Mouse (Mus musculus): Measurements from ENCODE around the gene Olfr67. TPM values are rescaled to one million over a fixed set of nuclear protein-coding genes. Genes with fewer than 3 reads are reported as not detected.
"Not testable (repeated sequence)": the region's sequence is repeated elsewhere in the genome, so short reads cannot be mapped to it uniquely, and the experiment has no call there.

Gene Olfr67
- polyA plus RNA-seq (2015; fragmentation: Nextera tagmentation; extraction: Ambion mirVana) = not detected in 2 replicates

DNA sequence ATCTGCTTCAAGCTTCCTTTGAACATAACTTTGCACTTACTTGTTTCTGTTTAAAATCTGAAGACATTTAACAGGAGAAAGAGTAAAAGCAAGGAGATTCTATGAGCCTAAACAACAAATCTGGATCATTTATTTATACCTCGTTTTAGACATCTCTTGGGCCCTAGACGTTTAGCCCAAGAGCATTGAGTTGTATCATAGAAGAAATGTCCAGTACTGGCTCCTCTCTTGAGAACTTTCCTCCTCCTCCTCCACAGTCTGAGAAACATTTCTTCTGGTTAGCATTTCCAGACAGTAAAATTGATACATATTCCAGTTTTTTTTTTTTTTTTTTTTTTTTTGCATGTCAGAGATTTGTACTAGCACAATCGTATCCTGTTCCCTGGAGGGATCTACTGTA is at the start of gene Olfr67:
Olfr67 (minus strand) TSS at position 101 of the 400 bp plus-strand sequence.
- no peak within 1 kb of the TSS for H3K9ac ChIP-seq (ENCODE audit: low read depth, low read length)
- H3K36me3 ChIP-seq (ENCODE audit: control insufficient read depth, insufficient read depth, low read length) = no peaks in the 10 kb centered on the region
- no peaks in the 10 kb centered on the region for H3K4me1 ChIP-seq (ENCODE audit: control insufficient read depth, insufficient read depth, low read depth, low read length)
- no peak within 1 kb of the TSS for H3K4me3 ChIP-seq (ENCODE audit: low read length)
- no peaks in the 10 kb centered on the region for H3K9me3 ChIP-seq (ENCODE audit: control insufficient read depth, low read length)
- WGBS = 80% methylated on average over 3 of the region's 3 CpGs
- ATAC-seq = no peak
- no peak within 1 kb of the TSS for H3K4me2 ChIP-seq (ENCODE audit: low read length)
- H3K27me3 ChIP-seq (replicated peaks; ENCODE audit: control insufficient read depth, insufficient read depth, low read length) = no peaks in the 10 kb centered on the region
- no peak within 1 kb of the TSS for H3K27ac ChIP-seq (ENCODE audit: low read depth, low read length)

DNA sequence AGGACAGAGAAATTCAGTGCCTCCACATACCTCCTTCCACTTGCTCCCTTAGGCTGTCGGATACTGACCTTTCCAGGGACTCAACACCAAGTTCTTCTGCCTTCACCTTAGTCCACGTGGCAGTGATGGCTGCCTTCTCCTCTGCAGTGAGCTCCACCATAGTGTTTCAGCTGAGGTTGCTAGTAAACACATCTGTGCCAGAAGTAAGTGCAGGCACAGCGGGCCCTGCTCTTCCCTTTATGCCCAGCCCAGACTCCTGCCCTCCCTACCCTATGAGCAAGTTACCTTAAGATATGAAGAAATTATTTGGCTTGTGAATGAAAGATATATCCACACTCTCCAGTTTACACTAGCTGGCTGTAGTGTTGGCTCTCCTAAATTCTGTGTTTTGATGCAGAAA is 48.6 kb upstream of the Olfr67 start, which contains the start of gene Hbb-bh2:
Hbb-bh2 (minus strand) TSS at position 253 of the 400 bp plus-strand sequence.
- Histone ChIP-seq H3K27ac (ENCODE audit: low read depth, low read length) (no peak within 1 kb of the TSS), H3K9ac (ENCODE audit: low read depth, low read length) (no peak within 1 kb of the TSS), H3K4me3 (ENCODE audit: low read length) (no peak within 1 kb of the TSS), H3K27me3 (replicated peaks; ENCODE audit: control insufficient read depth, insufficient read depth, low read length) (no peaks in the 10 kb centered on the region), H3K4me1 (ENCODE audit: control insufficient read depth, insufficient read depth, low read depth, low read length) (no peaks in the 10 kb centered on the region), H3K9me3 (ENCODE audit: control insufficient read depth, low read length) (no peaks in the 10 kb centered on the region), H3K36me3 (ENCODE audit: control insufficient read depth, insufficient read depth, low read length) (no peaks in the 10 kb centered on the region), H3K4me2 (ENCODE audit: low read length) (no peak within 1 kb of the TSS)
- no peak for ATAC-seq
- 65% methylated on average over 3 of the region's 3 CpGs for WGBS

DNA sequence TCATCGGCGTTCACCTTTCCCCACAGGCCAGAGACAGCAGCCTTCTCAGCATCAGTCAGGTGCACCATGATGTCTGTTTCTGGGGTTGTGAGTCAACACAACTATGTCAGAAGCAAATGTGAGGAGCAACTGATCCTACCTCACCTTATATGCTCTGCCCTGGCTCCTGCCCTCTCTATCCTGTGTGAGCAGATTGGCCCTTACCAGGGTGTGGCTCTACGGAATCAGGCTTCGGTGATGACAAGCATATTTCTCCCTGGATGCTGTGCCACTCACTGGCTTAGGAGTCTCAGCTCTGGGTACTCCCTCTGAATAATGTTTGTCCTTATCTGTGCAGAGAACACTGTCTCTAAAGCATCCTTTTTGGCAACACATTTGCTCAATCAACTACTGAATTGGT is 36.2 kb upstream of the Olfr67 start, which contains the start of gene Hbb-bs:
Hbb-bs (minus strand) TSS at position 289 of the 400 bp plus-strand sequence.
- Histone ChIP-seq H3K4me3 (ENCODE audit: low read length) (no peak within 1 kb of the TSS), H3K9me3 (ENCODE audit: control insufficient read depth, low read length) (no peaks in the 10 kb centered on the region), H3K4me2 (ENCODE audit: low read length) (no peak within 1 kb of the TSS), H3K36me3 (ENCODE audit: control insufficient read depth, insufficient read depth, low read length) (no peaks in the 10 kb centered on the region), H3K4me1 (ENCODE audit: control insufficient read depth, insufficient read depth, low read depth, low read length) (no peaks in the 10 kb centered on the region), H3K9ac (ENCODE audit: low read depth, low read length) (no peak within 1 kb of the TSS), H3K27me3 (replicated peaks; ENCODE audit: control insufficient read depth, insufficient read depth, low read length) (no peaks in the 10 kb centered on the region), H3K27ac (ENCODE audit: low read depth, low read length) (no peak within 1 kb of the TSS)
- 88% methylated on average over 4 of the region's 4 CpGs for WGBS
- ATAC-seq = no peak

DNA sequence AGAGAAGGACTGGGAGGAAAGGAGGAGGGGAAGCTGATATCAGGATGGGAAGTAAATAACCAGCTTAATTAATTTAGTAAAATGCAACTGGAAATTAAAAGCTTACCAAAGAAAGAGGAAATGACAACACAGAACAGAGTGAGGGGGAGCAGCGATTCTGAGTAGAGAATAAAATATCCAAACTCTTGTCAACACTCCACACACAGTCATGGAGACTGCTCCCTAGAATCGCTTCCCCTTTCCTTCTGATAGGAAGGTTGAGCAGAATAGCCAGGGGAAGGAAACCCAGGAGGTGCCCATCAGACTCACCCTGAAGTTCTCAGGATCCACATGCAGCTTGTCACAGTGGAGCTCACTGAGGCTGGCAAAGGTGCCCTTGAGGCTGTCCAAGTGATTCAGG is 35.5 kb upstream of the Olfr67 start:
- not testable (repeated sequence) for H3K9ac ChIP-seq (ENCODE audit: low read depth, low read length); H3K27ac ChIP-seq (ENCODE audit: low read depth, low read length); H3K27me3 ChIP-seq (replicated peaks; ENCODE audit: control insufficient read depth, insufficient read depth, low read length); H3K36me3 ChIP-seq (ENCODE audit: control insufficient read depth, insufficient read depth, low read length); H3K9me3 ChIP-seq (ENCODE audit: control insufficient read depth, low read length); H3K4me2 ChIP-seq (ENCODE audit: low read length); ATAC-seq; H3K4me1 ChIP-seq (ENCODE audit: control insufficient read depth, insufficient read depth, low read depth, low read length); H3K4me3 ChIP-seq (ENCODE audit: low read length)
- no CpG with 5 or more reads among the region's 2 CpGs for WGBS

DNA sequence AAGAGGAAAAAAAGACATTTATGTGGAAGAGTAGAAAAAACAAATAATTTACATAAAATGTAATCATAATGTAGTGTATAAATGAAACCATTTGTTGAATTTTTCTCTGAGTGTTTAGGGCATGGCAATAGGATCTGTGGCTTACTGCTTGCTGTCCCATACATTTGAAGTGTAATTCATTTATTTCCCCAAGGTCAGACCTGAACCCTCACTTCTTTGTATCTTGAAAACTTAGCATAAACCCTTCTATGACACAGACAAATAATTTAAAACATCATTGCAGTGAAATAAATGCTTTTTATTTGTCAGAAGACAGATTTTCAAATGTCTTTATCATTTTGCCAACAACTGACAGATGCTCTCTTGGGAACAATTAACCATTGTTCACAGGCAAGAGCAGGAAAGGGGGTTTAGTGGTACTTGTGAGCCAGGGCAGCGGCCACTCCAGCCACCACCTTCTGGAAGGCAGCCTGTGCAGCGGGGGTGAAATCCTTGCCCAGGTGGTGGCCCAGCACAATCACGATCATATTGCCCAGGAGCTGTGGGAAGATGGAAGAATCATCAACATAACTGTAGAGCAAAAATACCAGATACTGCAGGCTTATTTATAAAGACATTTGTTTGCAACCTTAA is 34.8 kb upstream of the Olfr67 start:
- WGBS = 49% methylated on average over 3 of the region's 3 CpGs

DNA sequence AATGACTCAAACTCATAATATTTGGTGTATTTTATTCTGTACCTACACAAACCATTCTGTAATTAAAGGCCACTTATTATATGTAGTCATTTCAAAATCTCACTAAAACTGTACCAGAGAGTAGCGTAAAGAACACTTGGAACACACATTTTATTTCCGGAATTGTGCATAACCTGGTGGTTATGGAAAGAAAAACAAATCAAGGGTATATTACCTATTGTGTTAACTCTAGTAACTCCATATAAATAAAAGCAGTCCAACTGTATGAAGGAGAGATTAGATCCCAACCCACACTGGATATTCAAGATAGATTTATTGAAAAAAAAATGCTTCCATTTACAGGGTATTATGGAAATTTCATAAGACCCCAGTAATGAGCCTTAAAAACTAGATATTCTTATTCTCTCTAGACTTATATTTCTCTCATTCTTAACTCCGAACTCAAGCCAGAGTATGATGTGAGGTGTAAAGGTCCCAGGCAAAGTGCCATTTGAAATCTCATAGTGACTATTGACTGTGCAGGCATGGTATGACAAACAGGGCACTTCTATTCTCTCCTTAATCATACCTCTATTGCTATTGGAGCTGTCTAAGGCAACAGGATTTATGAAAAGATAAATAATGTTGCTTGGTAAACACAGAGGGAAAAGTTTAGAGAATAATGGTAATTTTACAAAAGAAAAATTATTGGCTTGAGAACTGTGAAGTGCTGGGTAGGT is 34.1 kb upstream of the Olfr67 start:
- H3K27me3 ChIP-seq (replicated peaks; ENCODE audit: control insufficient read depth, insufficient read depth, low read length) = no peaks in the 10 kb centered on the region
- ATAC-seq = no peak
- WGBS = 89% methylated on average over 3 of the region's 3 CpGs
- no peak overlapping the region for H3K4me2 ChIP-seq (ENCODE audit: low read length)
- no peak overlapping the region for H3K27ac ChIP-seq (ENCODE audit: low read depth, low read length)
- no peaks in the 10 kb centered on the region for H3K9me3 ChIP-seq (ENCODE audit: control insufficient read depth, low read length)
- no peaks in the 10 kb centered on the region for H3K36me3 ChIP-seq (ENCODE audit: control insufficient read depth, insufficient read depth, low read length)
- no peak overlapping the region for H3K9ac ChIP-seq (ENCODE audit: low read depth, low read length)
- H3K4me1 ChIP-seq (ENCODE audit: control insufficient read depth, insufficient read depth, low read depth, low read length) = no peaks in the 10 kb centered on the region
- H3K4me3 ChIP-seq (ENCODE audit: low read length) = no peak overlapping the region

More for the DNA sequence above, 34.8 kb upstream of the Olfr67 start:
- Histone ChIP-seq H3K9ac (ENCODE audit: low read depth, low read length) (no peak overlapping the region), H3K27ac (ENCODE audit: low read depth, low read length) (no peak overlapping the region), H3K9me3 (ENCODE audit: control insufficient read depth, low read length) (no peaks in the 10 kb centered on the region), H3K4me1 (ENCODE audit: control insufficient read depth, insufficient read depth, low read depth, low read length) (no peaks in the 10 kb centered on the region), H3K27me3 (replicated peaks; ENCODE audit: control insufficient read depth, insufficient read depth, low read length) (no peaks in the 10 kb centered on the region), H3K36me3 (ENCODE audit: control insufficient read depth, insufficient read depth, low read length) (no peaks in the 10 kb centered on the region), H3K4me2 (ENCODE audit: low read length) (no peak overlapping the region), H3K4me3 (ENCODE audit: low read length) (no peak overlapping the region)
- no peak for ATAC-seq

DNA sequence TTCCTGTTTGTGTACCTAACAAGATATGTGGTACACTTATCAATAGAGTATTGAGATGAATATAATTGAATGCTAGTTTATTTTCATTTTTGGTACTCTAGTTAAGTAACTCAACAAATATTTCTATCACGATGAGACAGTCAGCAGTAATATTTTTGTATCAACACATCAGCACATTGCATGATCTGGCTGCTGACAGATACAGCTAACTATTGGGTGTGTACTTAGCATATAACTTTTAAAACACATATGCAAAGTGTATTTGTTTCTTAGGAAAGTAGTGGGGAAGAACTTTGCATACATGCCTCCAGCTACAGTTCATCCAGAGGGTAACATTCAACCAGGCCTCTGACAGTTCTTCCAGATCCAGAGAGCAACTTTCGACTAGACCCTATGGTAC is 33.0 kb upstream of the Olfr67 start:
- no peak for ATAC-seq
- no peak overlapping the region for H3K27ac ChIP-seq (ENCODE audit: low read depth, low read length)
- H3K4me3 ChIP-seq (ENCODE audit: low read length) = no peak overlapping the region
- H3K4me2 ChIP-seq (ENCODE audit: low read length) = no peak overlapping the region
- no peaks in the 10 kb centered on the region for H3K4me1 ChIP-seq (ENCODE audit: control insufficient read depth, insufficient read depth, low read depth, low read length)
- 83% methylated on average over 2 of the region's 2 CpGs for WGBS
- no peaks in the 10 kb centered on the region for H3K27me3 ChIP-seq (replicated peaks; ENCODE audit: control insufficient read depth, insufficient read depth, low read length)
- no peaks in the 10 kb centered on the region for H3K36me3 ChIP-seq (ENCODE audit: control insufficient read depth, insufficient read depth, low read length)
- no peaks in the 10 kb centered on the region for H3K9me3 ChIP-seq (ENCODE audit: control insufficient read depth, low read length)
- H3K9ac ChIP-seq (ENCODE audit: low read depth, low read length) = no peak overlapping the region

DNA sequence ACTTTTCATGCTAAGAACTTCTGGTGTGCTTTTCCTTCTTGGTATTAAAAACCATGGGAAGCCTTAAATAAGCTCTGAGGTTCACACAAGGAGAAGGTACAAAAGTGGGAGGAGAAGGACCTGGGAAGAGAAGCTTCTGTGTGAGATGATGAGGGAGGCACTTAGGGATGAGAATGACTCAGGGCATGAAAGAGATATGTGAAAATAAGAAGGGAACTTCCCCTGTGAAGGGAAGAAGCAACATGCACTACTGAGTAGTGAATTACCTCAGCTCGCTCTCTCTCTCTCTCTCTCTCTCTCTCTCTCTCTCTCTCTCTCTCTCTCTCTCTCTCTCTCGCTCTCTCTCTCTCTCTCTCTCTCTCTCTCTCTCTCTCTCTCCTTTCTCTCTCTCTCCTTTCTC is 23.5 kb upstream of the Olfr67 start:
- not testable (repeated sequence) for H3K4me3 ChIP-seq (ENCODE audit: low read length); H3K27me3 ChIP-seq (replicated peaks; ENCODE audit: control insufficient read depth, insufficient read depth, low read length); H3K27ac ChIP-seq (ENCODE audit: low read depth, low read length); H3K36me3 ChIP-seq (ENCODE audit: control insufficient read depth, insufficient read depth, low read length); H3K4me1 ChIP-seq (ENCODE audit: control insufficient read depth, insufficient read depth, low read depth, low read length); H3K4me2 ChIP-seq (ENCODE audit: low read length); H3K9me3 ChIP-seq (ENCODE audit: control insufficient read depth, low read length); H3K9ac ChIP-seq (ENCODE audit: low read depth, low read length); ATAC-seq
- 88% methylated on average over 1 of the region's 2 CpGs for WGBS

DNA sequence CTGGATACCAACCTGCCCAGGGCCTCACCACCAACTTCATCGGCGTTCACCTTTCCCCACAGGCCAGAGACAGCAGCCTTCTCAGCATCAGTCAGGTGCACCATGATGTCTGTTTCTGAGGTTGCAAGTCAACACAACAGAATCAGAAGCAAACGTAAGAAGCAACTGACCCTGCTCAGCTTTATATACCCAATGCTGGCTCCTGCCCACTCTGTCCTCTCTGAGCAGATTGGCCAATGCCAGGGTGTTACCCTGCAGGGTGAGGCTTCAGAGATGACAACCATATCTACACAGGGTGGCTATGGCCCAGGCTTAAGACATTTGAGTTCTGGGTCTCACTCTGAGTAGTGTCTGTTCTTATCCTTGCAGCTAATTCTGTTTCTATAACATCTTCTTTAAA is 22.1 kb upstream of the Olfr67 start, which contains the start of gene Hbb-bt:
Hbb-bt (minus strand) TSS at position 231 of the 400 bp plus-strand sequence.
- H3K9ac ChIP-seq (ENCODE audit: low read depth, low read length) = no peak within 1 kb of the TSS
- H3K4me3 ChIP-seq (ENCODE audit: low read length) = no peak within 1 kb of the TSS
- no peaks in the 10 kb centered on the region for H3K9me3 ChIP-seq (ENCODE audit: control insufficient read depth, low read length)
- no peaks in the 10 kb centered on the region for H3K4me1 ChIP-seq (ENCODE audit: control insufficient read depth, insufficient read depth, low read depth, low read length)
- no peak for ATAC-seq
- H3K4me2 ChIP-seq (ENCODE audit: low read length) = no peak within 1 kb of the TSS
- H3K27me3 ChIP-seq (replicated peaks; ENCODE audit: control insufficient read depth, insufficient read depth, low read length) = no peaks in the 10 kb centered on the region
- no peaks in the 10 kb centered on the region for H3K36me3 ChIP-seq (ENCODE audit: control insufficient read depth, insufficient read depth, low read length)
- 94% methylated on average over 3 of the region's 3 CpGs for WGBS
- H3K27ac ChIP-seq (ENCODE audit: low read depth, low read length) = no peak within 1 kb of the TSS

Measured in hindbrain, embryonic 16.5 days (tissue).